Mouse (Mus musculus) liver, embryonic 14.5 days (tissue): ENCODE measurements at regions not wholly inside any gene's neighbourhood (a gene's known extent, or its start where the extent isn't known, plus 50 kb on each side); places are given as distances from the start of the nearest gene placed in this dataset.

Experiments used
- CTCF ChIP-seq: IDR thresholded peaks from 2 replicates; pipeline ENCODE4 v1.5.1; 2016; ENCODE audit warnings: antibody characterized with exemption, low read depth, control low read depth
- EP300 ChIP-seq: IDR thresholded peaks from 2 replicates; pipeline ENCODE4 v1.6.1; 2016; ENCODE audit warnings: antibody characterized with exemption, low read depth

GRCm38 (mm10) chr2:33974737-33975422 lies 87.1 kb upstream of the Mvb12b start:
- TF ChIP-seq CTCF: no peak
- no peak for TF ChIP-seq EP300
